Mouse (Mus musculus): ENCODE measurements around the gene Tmem270.

DNA sequence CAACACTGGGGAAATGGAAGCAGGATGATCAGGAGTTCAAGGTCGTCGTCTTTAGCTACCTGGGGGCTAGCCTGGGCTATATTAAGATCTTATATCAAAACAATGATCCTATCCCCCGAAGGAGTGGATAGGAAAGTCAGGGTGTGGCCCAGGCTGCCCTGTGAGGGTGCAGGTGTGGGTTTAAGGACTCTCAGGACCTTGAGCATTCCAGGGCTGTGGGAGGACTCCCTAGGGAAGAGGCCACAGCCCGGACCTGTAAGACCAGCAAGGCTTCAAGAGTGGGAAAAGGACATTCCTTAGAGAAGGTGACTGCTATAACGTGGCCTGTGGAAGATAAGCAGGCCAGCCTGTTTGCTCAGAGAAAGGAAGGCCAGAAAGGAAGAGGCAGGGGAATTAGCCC, 37.6 kb upstream of the Tmem270 start:
- TF ChIP-seq FOSL1 (IDR thresholded peaks at IDR 0.05; ENCODE audit: insufficient read depth, low read length, poor library complexity, severe bottlenecking) (no peak), CTCF (IDR thresholded peaks at IDR 0.05; ENCODE audit: control insufficient read depth, insufficient read depth, insufficient read length) (no peak), MAX (IDR thresholded peaks at IDR 0.05) (no peak)

Measured in C2C12 (cell line).